Mouse (Mus musculus): ENCODE measurements around the gene Saysd1.

- TF ChIP-seq POLR2A (IDR thresholded peaks at IDR 0.05; ENCODE audit: control insufficient read depth, low read depth, low read length), result no peak
- TF ChIP-seq CTCF (IDR thresholded peaks at IDR 0.05; ENCODE audit: control insufficient read depth, insufficient read depth, insufficient replicate concordance, low read depth, low read length), result no peak
Measured at GRCm38 (mm10) chr14:20174696-20175095, 36.4 kb upstream of the Saysd1 start.

All from testis, adult 2 months (tissue).